Mouse (Mus musculus) neural tube, embryonic 15.5 days (tissue): ENCODE data around the gene Prkd1. TPM values are rescaled to one million over a fixed set of nuclear protein-coding genes. Genes with fewer than 3 reads are reported as not detected.

ENCODE experiments used
- ATAC-seq: fragments of 200-750 bp; cut with Nextera tagmentation; 2 replicates; pipeline ENCODE4 v1.8.0; 2017; ENCODE audit warnings: mild to moderate bottlenecking, moderate TSS enrichment, moderate library complexity; ENCODE audit not compliant: low FRiP score
- H3K27ac ChIP-seq: fragments of 300-500 bp; sonication (generic); replicated peaks from 2 replicates; pipeline ENCODE4 v1.5.1; 2015; ENCODE audit warnings: mild to moderate bottlenecking, inconsistent platforms
- H3K27me3 ChIP-seq: fragments of 300-500 bp; sonication (generic); replicated peaks from 2 replicates; pipeline ENCODE4 v1.6.1; 2015; ENCODE audit warnings: inconsistent platforms
- H3K36me3 ChIP-seq: fragments of 300-500 bp; sonication (generic); 2 replicates; pipeline ENCODE4 v1.6.1; 2015; ENCODE audit warnings: inconsistent platforms
- H3K4me1 ChIP-seq: fragments of 300-500 bp; sonication (generic); 2 replicates; pipeline ENCODE4 v1.6.1; 2015; ENCODE audit warnings: inconsistent platforms
- H3K4me2 ChIP-seq: fragments of 300-500 bp; sonication (generic); 2 replicates; pipeline ENCODE4 v1.6.1; 2015; ENCODE audit warnings: inconsistent platforms, mild to moderate bottlenecking, moderate library complexity
- H3K4me3 ChIP-seq: fragments of 300-500 bp; sonication (generic); replicated peaks from 2 replicates; pipeline ENCODE4 v1.5.1; 2015; ENCODE audit warnings: mild to moderate bottlenecking, inconsistent platforms
- H3K9ac ChIP-seq: fragments of 300-500 bp; sonication (generic); replicated peaks from 2 replicates; pipeline ENCODE4 v1.6.1; 2015; ENCODE audit warnings: mild to moderate bottlenecking, inconsistent platforms
- H3K9me3 ChIP-seq: fragments of 300-500 bp; sonication (generic); replicated peaks from 2 replicates; pipeline ENCODE4 v1.6.1; 2016; ENCODE audit warnings: inconsistent platforms
- WGBS: fragments of 180-500 bp; shearing (Covaris S2); methylation state at CpG from one replicate; pipeline ENCODE4 v1.1.7; 2015; ENCODE audit warnings: mixed read lengths; 5-methylcytosine and 5-hydroxymethylcytosine counted together
- polyA plus RNA-seq: library from polyadenylated mRNA; unstranded; fragments of >200 nt; fragmentation: Nextera tagmentation; extraction: Ambion mirVana; gene quantifications from 2 replicates; pipeline ENCODE4 v1.2.1, GENCODE M21; 2015

The Prkd1 gene
- polyA plus RNA-seq, 1 experiment from 2014 or later, result 2.9 TPM

DNA sequence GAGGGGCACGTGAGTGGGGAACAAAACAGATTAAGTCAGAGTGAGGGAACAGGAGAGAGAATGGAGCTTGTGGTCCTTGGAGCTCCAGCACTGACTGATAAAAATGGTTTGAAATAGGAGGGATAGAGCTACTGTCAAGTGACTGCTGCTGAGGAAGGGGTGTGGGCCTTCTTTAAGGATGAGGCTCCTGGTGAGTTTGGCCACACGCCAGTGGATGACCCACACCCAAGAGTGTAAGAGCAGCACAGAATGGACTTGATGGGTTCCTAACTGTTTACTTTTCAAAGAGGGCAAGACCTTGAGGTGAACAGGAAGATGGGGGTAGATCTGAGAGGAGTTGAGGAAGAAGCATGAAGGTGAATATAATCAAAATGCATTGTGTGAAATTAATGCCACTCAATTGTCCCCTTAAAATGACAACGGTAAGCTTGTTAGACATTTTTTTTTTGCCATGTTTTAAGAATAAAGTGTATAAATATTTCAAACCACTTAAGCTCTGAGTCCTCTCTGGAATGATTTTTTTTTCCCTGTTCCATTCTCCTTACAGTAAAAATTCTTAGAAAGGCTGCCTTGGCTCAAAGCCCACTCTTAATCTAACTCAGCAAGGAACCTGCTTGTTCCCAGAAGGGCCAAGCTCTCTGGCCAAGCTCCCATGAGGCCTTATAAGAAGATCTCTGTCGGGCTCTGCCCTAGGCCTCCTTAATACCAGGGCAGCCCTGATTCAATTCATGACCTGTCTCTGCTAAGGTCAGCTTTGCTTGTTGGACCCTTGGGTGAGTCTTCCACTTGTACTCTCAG lies 42.0 kb downstream of the Prkd1 start:
- ATAC-seq, result no peak

DNA sequence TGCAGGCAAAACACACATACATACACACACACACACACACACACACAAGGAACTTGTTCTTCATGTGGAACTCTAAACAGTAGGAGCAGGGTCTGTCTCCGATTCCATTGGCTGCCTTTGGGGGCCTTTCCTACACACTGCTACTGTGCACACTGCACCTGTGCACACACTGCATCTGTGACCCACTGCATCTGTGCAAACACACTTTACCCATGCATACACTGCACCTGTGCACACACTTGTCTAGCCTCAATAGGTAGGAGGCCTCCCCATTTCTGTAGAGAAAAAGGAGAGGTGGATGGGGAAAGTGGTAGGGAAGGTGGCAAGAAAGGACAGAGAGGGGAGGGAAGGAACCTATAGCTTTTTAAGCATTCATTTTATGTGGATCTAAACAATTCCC lies 49.5 kb downstream of the Prkd1 start:
- H3K27ac ChIP-seq, result no peak overlapping the region
- 83% methylated on average over 1 of the region's 1 CpGs for WGBS
- H3K36me3 ChIP-seq, result no peaks in the 10 kb centered on the region
- H3K9ac ChIP-seq, result no peak overlapping the region
- H3K4me1 ChIP-seq, result no peaks in the 10 kb centered on the region
- ATAC-seq, result no peak
- no peak overlapping the region for H3K4me3 ChIP-seq
- H3K27me3 ChIP-seq, result no peaks in the 10 kb centered on the region
- no peak overlapping the region for H3K4me2 ChIP-seq
- no peaks in the 10 kb centered on the region for H3K9me3 ChIP-seq

More for the DNA sequence above, 42.0 kb downstream of the Prkd1 start:
- H3K36me3 ChIP-seq, result no peaks in the 10 kb centered on the region
- 78% methylated on average over 4 of the region's 4 CpGs for WGBS
- H3K27ac ChIP-seq, result no peak overlapping the region
- H3K4me3 ChIP-seq, result no peak overlapping the region
- no peaks in the 10 kb centered on the region for H3K27me3 ChIP-seq
- no peaks in the 10 kb centered on the region for H3K4me1 ChIP-seq
- no peaks in the 10 kb centered on the region for H3K9me3 ChIP-seq
- H3K4me2 ChIP-seq, result no peak overlapping the region
- H3K9ac ChIP-seq, result no peak overlapping the region

DNA sequence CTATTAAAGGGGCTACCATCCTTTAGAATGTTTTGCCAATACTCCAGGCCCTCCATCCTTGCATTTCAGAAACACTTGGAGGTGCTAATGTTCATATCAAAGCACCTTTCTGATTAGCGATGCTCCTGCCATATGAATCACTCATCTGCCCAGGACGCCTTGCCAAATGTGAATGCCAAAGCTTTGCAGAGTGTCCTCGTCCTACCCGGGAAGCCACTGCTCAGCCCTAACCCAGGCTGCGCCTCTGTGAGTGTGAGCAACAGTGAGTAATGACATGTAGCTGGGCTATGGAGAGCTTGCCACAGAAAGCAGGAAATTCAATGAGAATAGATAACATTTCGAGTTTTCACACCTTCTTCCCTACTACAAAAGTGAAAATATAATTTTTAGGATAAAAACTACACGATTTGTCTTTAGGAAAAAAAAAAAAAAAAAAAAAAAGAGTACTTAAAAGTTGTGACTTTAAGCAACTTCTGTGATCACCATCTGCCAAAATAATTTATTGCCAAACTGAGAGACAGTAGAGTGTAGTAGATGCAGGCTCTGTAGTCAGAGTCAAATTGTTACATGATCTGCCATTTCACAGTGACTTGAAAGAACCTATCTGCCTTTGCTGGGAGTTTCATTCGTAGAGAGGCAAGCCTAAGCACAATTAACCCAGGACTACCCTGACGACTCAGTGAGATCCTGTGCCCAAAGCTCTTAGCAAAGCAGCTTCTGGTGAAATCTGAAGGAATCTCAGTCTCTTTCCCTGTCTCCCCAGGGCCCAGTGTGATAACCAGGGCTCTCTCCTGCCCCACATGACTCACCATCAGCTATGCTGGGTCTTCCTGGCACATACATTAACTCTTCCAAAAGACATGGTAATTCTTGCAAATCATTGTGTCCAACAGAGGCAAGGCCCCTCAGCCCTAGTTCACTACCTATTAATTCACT lies 50.6 kb downstream of the Prkd1 start:
- no peak overlapping the region for H3K4me2 ChIP-seq
- no peak for ATAC-seq
- H3K9ac ChIP-seq, result no peak overlapping the region
- no peak overlapping the region for H3K4me3 ChIP-seq
- H3K27ac ChIP-seq, result no peak overlapping the region
- no peaks in the 10 kb centered on the region for H3K36me3 ChIP-seq
- WGBS, result 76% methylated on average over 9 of the region's 9 CpGs
- no peaks in the 10 kb centered on the region for H3K4me1 ChIP-seq
- H3K27me3 ChIP-seq, result no peaks in the 10 kb centered on the region
- H3K9me3 ChIP-seq, result no peaks in the 10 kb centered on the region

GRCm38 (mm10) chr12:50597467-50597866 lies 51.4 kb downstream of the Prkd1 start:
- no peaks in the 10 kb centered on the region for H3K9me3 ChIP-seq
- H3K4me3 ChIP-seq, result no peak overlapping the region
- no peaks in the 10 kb centered on the region for H3K27me3 ChIP-seq
- no peak overlapping the region for H3K27ac ChIP-seq
- no peak overlapping the region for H3K4me2 ChIP-seq
- 82% methylated on average over 4 of the region's 4 CpGs for WGBS
- no peaks in the 10 kb centered on the region for H3K36me3 ChIP-seq
- no peaks in the 10 kb centered on the region for H3K4me1 ChIP-seq
- ATAC-seq, result no peak
- H3K9ac ChIP-seq, result no peak overlapping the region

DNA sequence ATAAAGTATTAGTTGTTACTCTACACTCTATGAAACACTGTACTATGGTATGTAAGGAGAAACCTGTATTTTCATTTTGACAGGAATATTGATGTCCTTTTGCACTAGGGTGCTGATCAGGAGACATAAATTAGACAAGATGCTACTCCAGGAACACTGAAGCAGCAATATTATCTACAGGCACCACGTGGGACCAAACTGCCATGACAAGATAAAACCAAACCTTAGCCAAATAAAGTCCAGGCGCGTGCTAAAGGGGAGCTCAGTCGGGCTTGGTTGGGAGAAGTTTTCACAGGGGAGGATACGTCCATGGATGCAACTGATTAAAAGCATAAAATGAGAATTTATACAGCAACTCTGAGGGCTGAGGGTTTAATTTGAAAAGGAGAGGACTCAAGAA lies 53.1 kb downstream of the Prkd1 start:
- Histone ChIP-seq H3K9me3 (no peaks in the 10 kb centered on the region), H3K36me3 (no peaks in the 10 kb centered on the region), H3K27me3 (no peaks in the 10 kb centered on the region), H3K4me3 (no peak overlapping the region), H3K4me2 (no peak overlapping the region), H3K27ac (no peak overlapping the region), H3K4me1 (no peaks in the 10 kb centered on the region), H3K9ac (no peak overlapping the region)
- no peak for ATAC-seq
- WGBS, result 66% methylated on average over 5 of the region's 5 CpGs

GRCm38 (mm10) chr12:50594506-50594905 lies 54.4 kb downstream of the Prkd1 start:
- no peak; the same call in 1 of the 2 replicates for ATAC-seq
- Histone ChIP-seq H3K4me3 (no peak overlapping the region), H3K27ac (no peak overlapping the region), H3K4me1 (no peaks in the 10 kb centered on the region), H3K9me3 (no peaks in the 10 kb centered on the region), H3K36me3 (no peaks in the 10 kb centered on the region), H3K27me3 (no peaks in the 10 kb centered on the region), H3K9ac (no peak overlapping the region), H3K4me2 (no peak overlapping the region)
- WGBS, result 82% methylated on average over 6 of the region's 6 CpGs

DNA sequence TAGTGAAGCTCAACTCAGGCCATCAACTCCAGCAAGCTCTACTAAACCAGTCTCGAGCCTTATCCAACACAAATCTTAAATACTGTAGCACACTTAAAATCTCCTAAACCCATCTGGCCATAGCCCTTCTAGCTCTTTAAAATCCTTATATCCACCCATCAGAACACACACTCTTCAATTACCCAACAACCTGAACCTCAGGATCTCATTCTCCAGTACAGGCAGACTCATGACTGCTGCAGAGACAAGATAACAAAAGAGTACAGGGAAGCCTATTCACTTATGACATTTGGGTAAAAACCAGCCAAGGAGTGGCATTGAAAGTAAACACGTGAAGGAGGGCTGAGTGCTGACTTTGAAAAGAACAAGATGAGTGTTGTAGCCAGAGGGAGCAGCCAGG lies 55.4 kb downstream of the Prkd1 start:
- no peak overlapping the region for H3K27ac ChIP-seq
- no peak overlapping the region for H3K4me2 ChIP-seq
- H3K4me1 ChIP-seq, result no peaks in the 10 kb centered on the region
- no peaks in the 10 kb centered on the region for H3K36me3 ChIP-seq
- H3K4me3 ChIP-seq, result no peak overlapping the region
- H3K9me3 ChIP-seq, result no peaks in the 10 kb centered on the region
- H3K9ac ChIP-seq, result no peak overlapping the region
- 78% methylated on average over 2 of the region's 2 CpGs for WGBS
- no peaks in the 10 kb centered on the region for H3K27me3 ChIP-seq
- no peak for ATAC-seq

DNA sequence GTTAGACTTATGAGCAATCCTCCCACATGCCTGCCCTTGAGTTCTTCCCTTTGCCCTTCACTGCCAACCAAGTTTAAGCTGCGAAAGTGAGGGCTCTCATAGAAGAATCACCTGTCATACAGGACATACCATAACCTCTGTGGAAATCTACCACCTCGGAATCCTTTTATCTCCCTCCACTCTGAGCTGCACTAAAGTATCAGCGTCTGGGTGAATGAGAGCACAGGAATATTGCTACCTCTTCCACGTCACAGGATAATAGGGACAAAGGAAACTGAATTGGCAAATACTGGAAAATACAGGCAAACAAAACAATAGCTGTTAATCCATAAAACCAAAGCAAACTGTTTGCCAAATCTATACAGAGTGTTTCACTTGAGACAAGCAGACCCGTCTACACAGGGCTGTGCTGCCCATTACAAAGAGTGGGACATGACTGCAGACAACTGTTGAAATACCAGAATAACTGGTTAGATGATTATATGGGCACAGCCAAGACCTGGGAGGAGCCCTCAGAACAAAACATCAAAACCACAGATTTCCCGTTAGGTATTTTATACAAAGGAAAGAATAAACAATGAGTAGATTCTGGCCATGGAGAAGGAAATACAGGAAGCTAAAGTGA lies 60.6 kb downstream of the Prkd1 start:
- no peak overlapping the region for H3K4me2 ChIP-seq
- WGBS, result 87% methylated on average over 6 of the region's 6 CpGs
- no peak overlapping the region for H3K9ac ChIP-seq
- no peak overlapping the region for H3K4me3 ChIP-seq
- no peaks in the 10 kb centered on the region for H3K9me3 ChIP-seq
- no peak for ATAC-seq
- H3K27me3 ChIP-seq, result no peaks in the 10 kb centered on the region
- H3K36me3 ChIP-seq, result no peaks in the 10 kb centered on the region
- no peak overlapping the region for H3K27ac ChIP-seq
- no peaks in the 10 kb centered on the region for H3K4me1 ChIP-seq

GRCm38 (mm10) chr12:50565198-50565597 lies 83.7 kb downstream of the Prkd1 start:
- H3K9ac ChIP-seq, result no peak overlapping the region
- no peak for ATAC-seq
- H3K4me3 ChIP-seq, result no peak overlapping the region
- H3K4me2 ChIP-seq, result no peak overlapping the region
- H3K4me1 ChIP-seq, result no peaks in the 10 kb centered on the region
- no peak overlapping the region for H3K27ac ChIP-seq
- no peaks in the 10 kb centered on the region for H3K27me3 ChIP-seq
- 63% methylated on average over 1 of the region's 1 CpGs for WGBS
- no peaks in the 10 kb centered on the region for H3K9me3 ChIP-seq
- no peaks in the 10 kb centered on the region for H3K36me3 ChIP-seq

DNA sequence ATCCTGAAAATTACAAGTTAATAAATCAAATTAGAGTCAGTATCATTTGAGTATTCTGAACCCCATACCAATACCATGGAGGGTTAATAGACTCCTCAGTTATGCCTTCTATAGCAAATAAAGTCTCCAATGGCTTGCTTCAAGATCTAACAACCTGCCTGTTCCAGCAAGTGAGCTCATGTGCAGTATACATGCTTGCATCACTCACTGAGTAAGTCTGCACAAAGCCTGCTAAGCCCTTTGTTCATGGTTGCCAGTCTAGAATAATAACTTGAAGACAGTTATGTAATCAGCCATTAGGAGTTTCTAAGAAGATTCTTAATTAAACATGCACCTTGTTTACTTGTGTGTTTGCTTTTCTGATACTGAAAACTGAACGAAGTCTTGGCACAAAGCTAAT lies 88.4 kb downstream of the Prkd1 start:
- Histone ChIP-seq H3K4me3 (no peak overlapping the region), H3K36me3 (no peaks in the 10 kb centered on the region), H3K9ac (no peak overlapping the region), H3K4me1 (no peaks in the 10 kb centered on the region), H3K27ac (no peak overlapping the region), H3K4me2 (no peak overlapping the region), H3K9me3 (no peaks in the 10 kb centered on the region), H3K27me3 (no peaks in the 10 kb centered on the region)
- ATAC-seq, result no peak
- WGBS, result 79% methylated on average over 1 of the region's 1 CpGs

GRCm38 (mm10) chr12:50558231-50558630 lies 90.7 kb downstream of the Prkd1 start:
- H3K4me1 ChIP-seq, result no peaks in the 10 kb centered on the region
- H3K9ac ChIP-seq, result no peak overlapping the region
- 35% methylated on average over 4 of the region's 4 CpGs for WGBS
- no peaks in the 10 kb centered on the region for H3K9me3 ChIP-seq
- H3K27ac ChIP-seq, result no peak overlapping the region
- ATAC-seq, result no peak
- H3K36me3 ChIP-seq, result no peaks in the 10 kb centered on the region
- no peak overlapping the region for H3K4me2 ChIP-seq
- no peaks in the 10 kb centered on the region for H3K27me3 ChIP-seq
- H3K4me3 ChIP-seq, result no peak overlapping the region
